Mouse (Mus musculus): ENCODE measurements at regions not wholly inside any gene's neighbourhood (a gene's known extent, or its start where the extent isn't known, plus 50 kb on each side); places are given as distances from the start of the nearest gene placed in this dataset.
"Not testable (repeated sequence)": the region's sequence is repeated elsewhere in the genome, so short reads cannot be mapped to it uniquely, and the experiment has no call there.

- DNase-seq, result no peak
Measured at GRCm38 (mm10) chr13:78900693-78901092, 701.1 kb upstream of the Nr2f1 start.

- no peak for DNase-seq
Measured at GRCm38 (mm10) chr13:78892252-78892651, 692.7 kb upstream of the Nr2f1 start.

- DNase-seq, result no peak
Measured at GRCm38 (mm10) chr13:78883062-78883461, 683.5 kb upstream of the Nr2f1 start.

GRCm38 (mm10) chr13:78872582-78872981, 673.0 kb upstream of the Nr2f1 start:
- DNase-seq, result no peak

GRCm38 (mm10) chr13:78871976-78872375, 672.4 kb upstream of the Nr2f1 start:
- DNase-seq, result no peak

- no peak for DNase-seq
Measured at GRCm38 (mm10) chr13:78871254-78871653, 671.7 kb upstream of the Nr2f1 start.

- DNase-seq, result not testable (repeated sequence)
Measured at GRCm38 (mm10) chr13:78824357-78824756, 624.8 kb upstream of the Nr2f1 start.

GRCm38 (mm10) chr13:78809656-78810055, 610.1 kb upstream of the Nr2f1 start:
- DNase-seq, result no peak

- no peak for DNase-seq
Measured at GRCm38 (mm10) chr13:78802838-78803124, 603.2 kb upstream of the Nr2f1 start.

- DNase-seq, result no peak
Measured at GRCm38 (mm10) chr13:78802011-78802837, 602.7 kb upstream of the Nr2f1 start.

GRCm38 (mm10) chr13:78799641-78800040, 600.1 kb upstream of the Nr2f1 start:
- DNase-seq, result no peak

- DNase-seq, result no peak
Measured at GRCm38 (mm10) chr13:78795228-78795627, 595.7 kb upstream of the Nr2f1 start.

GRCm38 (mm10) chr13:78784285-78784684, 584.7 kb upstream of the Nr2f1 start:
- no peak for DNase-seq

- DNase-seq, result no peak
Measured at GRCm38 (mm10) chr13:78783591-78784240, 584.2 kb upstream of the Nr2f1 start.
